Mouse (Mus musculus) adrenal gland, postnatal 4 days (tissue): Measurements from ENCODE around the gene Lst1. TPM values are rescaled to one million over a fixed set of nuclear protein-coding genes. Genes with fewer than 3 reads are reported as not detected.

Experiments used
- DNase-seq, 2 experiments: peaks; one replicate each; pipeline ENCODE4 v3.0.0; 2021 to 2022; ENCODE audit warnings: low spot score in 2 of 2, mixed read lengths in 2 of 2
- total RNA-seq, 2 experiments: library from RNA; stranded (reverse); gene quantifications; 2 replicates each; pipeline ENCODE4 v1.2.3; 2021

Gene Lst1
- total RNA-seq, 2 experiments from 2014 or later, result 11.0 to 13.5 TPM

DNA sequence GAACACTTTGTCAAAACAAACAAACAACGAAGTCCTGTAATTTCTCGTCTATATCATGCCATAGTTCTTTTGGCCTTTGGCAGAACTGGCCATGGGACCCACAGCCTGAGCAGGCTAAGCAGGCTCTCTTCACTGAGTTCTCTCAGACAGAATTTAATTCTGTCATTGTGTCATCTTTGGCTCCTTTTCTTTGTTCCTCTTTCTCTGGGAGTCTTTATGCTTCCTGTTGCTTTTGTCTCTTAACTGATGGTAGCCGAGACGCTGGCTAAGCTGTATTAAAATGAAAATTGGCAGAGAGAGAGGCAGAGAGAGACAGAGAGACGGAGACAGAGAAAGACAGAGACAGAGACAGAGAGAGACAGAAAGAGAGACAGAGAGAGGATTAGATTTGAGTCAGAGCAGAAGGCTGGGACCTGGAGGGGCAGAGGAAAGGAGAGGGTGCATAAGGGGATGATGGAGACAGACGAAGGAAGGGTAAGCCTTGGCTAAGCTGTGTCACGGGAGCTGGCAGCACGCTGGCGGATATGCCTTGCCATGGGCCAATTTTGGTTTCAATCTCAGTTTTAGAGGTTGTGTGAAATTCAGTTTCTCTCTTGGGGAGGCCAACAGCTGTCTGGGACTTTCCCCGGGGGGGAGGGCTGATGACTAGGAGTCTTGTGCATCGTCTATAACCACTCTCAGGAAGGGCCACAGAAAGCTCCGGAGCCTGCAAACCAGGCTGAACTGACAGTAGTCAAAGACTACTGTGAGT lies 21.7 kb upstream of the Lst1 start:
- no peak for DNase-seq

DNA sequence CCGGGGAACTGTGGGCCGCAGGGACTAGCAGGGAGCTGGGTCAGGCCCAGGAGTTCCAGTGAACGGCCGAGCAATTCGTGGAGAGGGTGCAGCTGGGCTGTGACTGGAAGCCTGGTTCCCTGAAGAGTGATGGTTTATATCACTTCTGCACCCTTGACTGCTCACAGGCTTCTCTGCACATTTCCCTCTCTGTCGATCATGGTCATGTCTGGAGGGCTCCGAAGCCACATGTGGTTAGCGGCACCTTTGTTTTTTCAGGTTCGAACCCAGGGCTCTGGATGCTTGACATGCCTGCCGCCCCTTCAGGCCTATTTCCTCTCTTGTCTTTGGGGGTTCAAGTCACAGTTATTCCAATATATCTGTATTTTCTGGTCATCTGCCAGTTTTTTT lies 17.1 kb upstream of the Lst1 start:
- no peak for DNase-seq

GRCm38 (mm10) chr17:35204494-35205379 lies 16.5 kb upstream of the Lst1 start, which contains the start of gene Lta:
TSS of gene Lta (minus strand) at chr17:35205351.
- no peak for DNase-seq

GRCm38 (mm10) chr17:35202442-35202841 lies 14.2 kb upstream of the Lst1 start:
- DNase-seq, result no peak

DNA sequence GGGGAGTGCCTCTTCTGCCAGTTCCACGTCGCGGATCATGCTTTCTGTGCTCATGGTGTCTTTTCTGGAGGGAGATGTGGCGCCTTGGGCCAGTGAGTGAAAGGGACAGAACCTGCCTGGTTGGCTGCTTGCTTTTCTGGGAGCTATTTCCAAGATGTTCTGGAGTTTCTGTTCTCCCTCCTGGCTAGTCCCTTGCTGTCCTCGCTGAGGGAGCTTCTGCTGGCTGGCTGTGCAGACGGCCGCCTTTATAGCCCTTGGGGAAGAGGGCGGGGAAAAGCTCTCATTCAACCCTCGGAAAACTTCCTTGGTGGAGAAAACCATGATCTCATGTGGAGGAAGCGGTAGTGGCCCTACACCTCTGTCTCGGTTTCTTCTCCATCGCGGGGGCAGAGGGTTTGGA lies 13.5 kb upstream of the Lst1 start, which contains the start of gene Tnf:
TSS of gene Tnf (minus strand) at position 221 of the 400 bp plus-strand sequence.
- no peak for DNase-seq

GRCm38 (mm10) chr17:35201128-35201527 lies 12.9 kb upstream of the Lst1 start:
- no peak for DNase-seq

GRCm38 (mm10) chr17:35200398-35200797 lies 12.2 kb upstream of the Lst1 start:
- no peak for DNase-seq

DNA sequence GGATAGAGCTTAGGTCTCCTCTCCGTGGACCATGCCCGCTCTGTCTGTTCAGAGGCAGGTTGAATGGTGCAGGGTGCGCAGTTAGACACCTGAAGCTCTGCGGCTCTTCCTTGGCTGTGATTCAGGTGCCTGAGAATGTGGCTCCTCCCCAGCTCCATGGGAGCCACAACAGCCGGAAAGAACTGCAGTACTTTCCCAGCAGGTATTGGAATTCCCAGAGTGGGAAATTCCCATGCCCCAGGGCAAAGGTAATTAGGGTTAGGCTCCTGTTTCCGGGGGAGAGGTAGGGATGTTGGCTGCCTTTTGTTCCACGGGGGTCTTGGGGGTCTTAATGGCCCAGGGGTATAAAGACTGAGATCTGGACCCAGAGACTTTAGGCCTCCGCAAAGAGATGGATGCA lies 10.7 kb upstream of the Lst1 start:
- no peak for DNase-seq

GRCm38 (mm10) chr17:35198029-35198428 lies 9.8 kb upstream of the Lst1 start:
- DNase-seq, result no peak

DNA sequence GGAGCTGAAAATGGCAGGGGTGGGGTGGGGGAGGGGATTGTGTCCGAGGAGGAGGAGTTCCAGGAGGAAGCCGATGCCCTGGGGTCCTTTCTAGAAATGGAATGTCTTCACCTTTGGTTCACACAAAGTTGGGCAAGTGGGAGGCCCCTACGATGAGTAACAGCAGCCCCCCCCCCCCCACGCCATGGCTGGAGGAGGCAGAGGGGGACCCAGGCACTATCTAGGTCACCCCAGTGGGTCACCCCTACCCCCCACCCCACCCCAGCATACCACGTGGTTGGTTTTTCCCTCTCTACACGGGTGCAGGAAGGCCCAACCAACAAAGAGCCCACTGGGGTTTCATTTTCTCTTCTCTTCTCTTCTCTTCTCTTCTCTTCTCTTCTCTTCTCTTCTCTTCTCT lies 8.9 kb upstream of the Lst1 start:
- DNase-seq, result no peak

DNA sequence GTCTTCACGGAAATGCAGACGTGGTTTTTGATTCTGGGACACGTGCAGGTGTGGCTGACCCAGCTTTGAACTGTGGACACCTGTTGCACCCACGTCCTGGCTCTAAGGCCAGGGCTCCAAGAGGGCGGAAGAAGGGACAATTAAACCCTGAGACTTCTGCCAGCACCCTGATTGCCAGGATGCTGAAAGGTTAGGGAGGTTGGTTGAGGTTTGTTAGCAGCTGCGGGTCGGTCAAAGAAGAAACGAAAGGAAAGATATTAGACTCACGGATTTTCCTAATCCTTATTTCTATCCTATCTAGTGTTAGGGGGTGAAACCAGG lies 8.0 kb upstream of the Lst1 start:
- DNase-seq, result no peak

GRCm38 (mm10) chr17:35195631-35196320 lies 7.5 kb upstream of the Lst1 start:
- peak; percentile 69 to 72 for DNase-seq

- DNase-seq, result no peak
Observed at GRCm38 (mm10) chr17:35194844-35195630, 6.8 kb upstream of the Lst1 start.

GRCm38 (mm10) chr17:35193881-35194843 lies 5.9 kb upstream of the Lst1 start, which contains the start of gene Ltb:
TSS of gene Ltb (plus strand) at chr17:35194439.
- no peak for DNase-seq

- DNase-seq, result no peak
Observed at GRCm38 (mm10) chr17:35192924-35193323, 4.7 kb upstream of the Lst1 start.

DNA sequence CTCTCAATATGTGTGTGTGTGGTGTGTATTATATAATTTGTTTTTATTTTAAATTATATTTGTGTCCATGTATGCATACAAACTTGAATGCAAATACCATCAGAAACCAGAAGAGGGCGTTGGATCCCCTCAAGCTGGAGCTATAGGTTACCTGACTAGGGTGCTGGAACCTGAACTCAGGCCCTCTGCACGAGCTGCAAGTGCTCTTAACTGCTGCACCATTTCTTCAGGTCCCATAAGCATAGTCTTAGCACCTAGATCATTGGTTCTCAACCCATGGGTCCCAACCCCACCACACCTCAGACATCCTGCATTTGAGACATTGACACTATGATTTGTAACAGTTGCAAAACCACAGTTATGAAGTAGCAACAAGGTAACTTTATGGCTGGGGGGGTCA lies 3.5 kb upstream of the Lst1 start:
- DNase-seq, result no peak

GRCm38 (mm10) chr17:35190096-35190495 lies 1.9 kb upstream of the Lst1 start:
- no peak for DNase-seq

- no peak for DNase-seq
Observed at GRCm38 (mm10) chr17:35189186-35189585, 947 bp upstream of the Lst1 start.

- DNase-seq, result no peak
Observed at GRCm38 (mm10) chr17:35187345-35187744, 894 bp downstream of the Lst1 start.

- no peak for DNase-seq
Observed at GRCm38 (mm10) chr17:35186681-35187080, 1.6 kb downstream of the Lst1 start.
